Mouse (Mus musculus) kidney, embryonic 14.5 days (tissue): ENCODE data around the gene Pou2f3. TPM values are rescaled to one million over a fixed set of nuclear protein-coding genes. Genes with fewer than 3 reads are reported as not detected.
"Not testable (repeated sequence)": the region's sequence is repeated elsewhere in the genome, so short reads cannot be mapped to it uniquely, and the experiment has no call there.

Experiments
- ATAC-seq: fragments of 200-750 bp; cut with Nextera tagmentation; 2 replicates; pipeline ENCODE4 v1.8.0; 2017; ENCODE audit warnings: moderate number of reproducible peaks, mild to moderate bottlenecking, moderate TSS enrichment, moderate library complexity; ENCODE audit not compliant: low FRiP score, low TSS enrichment
- H3K27ac ChIP-seq: fragments of 300-500 bp; sonication (generic); 2 replicates; pipeline ENCODE4 v1.5.1; 2014; ENCODE audit warnings: low read depth, mild to moderate bottlenecking, low read length, moderate library complexity, mixed read lengths
- H3K27me3 ChIP-seq: fragments of 300-500 bp; sonication (generic); 2 replicates; pipeline ENCODE4 v1.6.1; 2014; ENCODE audit warnings: mild to moderate bottlenecking, low read length; ENCODE audit not compliant: control insufficient read depth, insufficient read depth
- H3K36me3 ChIP-seq: fragments of 300-500 bp; sonication (generic); 2 replicates; pipeline ENCODE4 v1.6.1; 2014; ENCODE audit warnings: low read length, mixed read lengths; ENCODE audit not compliant: control insufficient read depth, insufficient read depth
- H3K4me1 ChIP-seq: fragments of 300-500 bp; sonication (generic); 2 replicates; pipeline ENCODE4 v1.6.1; 2014; ENCODE audit warnings: low read length, mixed read lengths; ENCODE audit not compliant: control insufficient read depth, insufficient read depth
- H3K4me2 ChIP-seq: fragments of 300-500 bp; sonication (generic); replicated peaks from 2 replicates; pipeline ENCODE4 v1.6.1; 2014; ENCODE audit warnings: low read depth, mild to moderate bottlenecking, low read length
- H3K4me3 ChIP-seq: fragments of 300-500 bp; sonication (generic); 2 replicates; pipeline ENCODE4 v1.5.1; 2014; ENCODE audit warnings: mild to moderate bottlenecking, low read length
- H3K9ac ChIP-seq: fragments of 300-500 bp; sonication (generic); 2 replicates; pipeline ENCODE4 v1.6.1; 2014; ENCODE audit warnings: low read depth, mild to moderate bottlenecking, low read length, moderate library complexity
- H3K9me3 ChIP-seq: fragments of 300-500 bp; sonication (generic); 2 replicates; pipeline ENCODE4 v1.6.1; 2016; ENCODE audit warnings: low read length; ENCODE audit not compliant: control insufficient read depth
- WGBS: fragments of 180-500 bp; shearing (Covaris S2); extraction: QIAGEN DNeasy Blood & Tissue Kit; methylation state at CpG from one replicate; pipeline ENCODE4 v1.1.7; 2014; 5-methylcytosine and 5-hydroxymethylcytosine counted together
- polyA plus RNA-seq: library from polyadenylated mRNA; unstranded; fragments of >200 nt; fragmentation: Nextera tagmentation; extraction: Ambion mirVana; gene quantifications from 2 replicates; pipeline ENCODE4 v1.2.1, GENCODE M21; 2014

Pou2f3 gene
- polyA plus RNA-seq, 1 experiment from 2014 or later = 0.11 TPM

GRCm38 (mm10) chr9:43133525-43133924 is 76.6 kb downstream of the Pou2f3 start:
- Histone ChIP-seq H3K27me3 (no peaks in the 10 kb centered on the region), H3K4me1 (peaks cover 9% of the 10 kb centered on the region), H3K9ac (no peak overlapping the region), H3K36me3 (no peaks in the 10 kb centered on the region), H3K27ac (no peak overlapping the region), H3K9me3 (no peaks in the 10 kb centered on the region), H3K4me2 (no peak overlapping the region), H3K4me3 (no peak overlapping the region)
- WGBS = 76% methylated on average over 3 of the region's 3 CpGs
- no peak for ATAC-seq

- Histone ChIP-seq H3K9me3 (no peaks in the 10 kb centered on the region), H3K27ac (no peak overlapping the region), H3K9ac (no peak overlapping the region), H3K27me3 (no peaks in the 10 kb centered on the region), H3K36me3 (no peaks in the 10 kb centered on the region), H3K4me3 (no peak overlapping the region), H3K4me1 (peaks cover 9% of the 10 kb centered on the region), H3K4me2 (no peak overlapping the region)
- no peak for ATAC-seq
- WGBS = 36% methylated on average over 4 of the region's 4 CpGs
Observed at GRCm38 (mm10) chr9:43132380-43132779, 77.8 kb downstream of the Pou2f3 start.

GRCm38 (mm10) chr9:43131940-43132339 is 78.2 kb downstream of the Pou2f3 start:
- H3K9ac ChIP-seq = no peak overlapping the region

GRCm38 (mm10) chr9:43130684-43131083 is 79.5 kb downstream of the Pou2f3 start:
- H3K27ac ChIP-seq = no peak overlapping the region
- H3K36me3 ChIP-seq = no peaks in the 10 kb centered on the region
- ATAC-seq = no peak
- H3K9me3 ChIP-seq = no peaks in the 10 kb centered on the region
- no peaks in the 10 kb centered on the region for H3K27me3 ChIP-seq
- no peak overlapping the region for H3K4me2 ChIP-seq
- no peak overlapping the region for H3K9ac ChIP-seq
- H3K4me1 ChIP-seq = peaks cover 9% of the 10 kb centered on the region
- H3K4me3 ChIP-seq = no peak overlapping the region
- 91% methylated on average over 2 of the region's 2 CpGs for WGBS

More at GRCm38 (mm10) chr9:43131940-43132339, 78.2 kb downstream of the Pou2f3 start:
- Histone ChIP-seq H3K4me2 (no peak overlapping the region), H3K36me3 (no peaks in the 10 kb centered on the region), H3K4me3 (no peak overlapping the region), H3K9me3 (no peaks in the 10 kb centered on the region), H3K27ac (no peak overlapping the region), H3K4me1 (peaks cover 9% of the 10 kb centered on the region), H3K27me3 (no peaks in the 10 kb centered on the region)
- WGBS = 73% methylated on average over 5 of the region's 5 CpGs
- no peak for ATAC-seq

GRCm38 (mm10) chr9:43127101-43127787 is 82.9 kb downstream of the Pou2f3 start:
- ATAC-seq = no peak
- no peak overlapping the region for H3K9ac ChIP-seq
- no peaks in the 10 kb centered on the region for H3K9me3 ChIP-seq
- no peak overlapping the region for H3K4me3 ChIP-seq
- H3K4me1 ChIP-seq = peaks cover 9% of the 10 kb centered on the region
- no peaks in the 10 kb centered on the region for H3K36me3 ChIP-seq
- H3K27me3 ChIP-seq = no peaks in the 10 kb centered on the region
- 75% methylated on average over 10 of the region's 10 CpGs for WGBS
- H3K27ac ChIP-seq = no peak overlapping the region
- H3K4me2 ChIP-seq = no peak overlapping the region

- WGBS = 30% methylated on average over 1 of the region's 1 CpGs
- no peak for ATAC-seq
- Histone ChIP-seq H3K27me3 (no peaks in the 10 kb centered on the region), H3K36me3 (no peaks in the 10 kb centered on the region), H3K9ac (no peak overlapping the region), H3K4me3 (no peak overlapping the region), H3K27ac (no peak overlapping the region), H3K4me2 (no peak overlapping the region), H3K9me3 (no peaks in the 10 kb centered on the region), H3K4me1 (no peaks in the 10 kb centered on the region)
Observed at GRCm38 (mm10) chr9:43122379-43122778, 87.8 kb downstream of the Pou2f3 start.

- not testable (repeated sequence) for H3K4me1 ChIP-seq, H3K9ac ChIP-seq, H3K27me3 ChIP-seq, H3K36me3 ChIP-seq, H3K4me2 ChIP-seq, H3K4me3 ChIP-seq, H3K9me3 ChIP-seq, H3K27ac ChIP-seq, ATAC-seq
- WGBS = 80% methylated on average over 2 of the region's 2 CpGs
Observed at GRCm38 (mm10) chr9:43121948-43122347, 88.2 kb downstream of the Pou2f3 start.

- WGBS = 83% methylated on average over 6 of the region's 6 CpGs
- no peak overlapping the region for H3K4me2 ChIP-seq
- peaks cover 6% of the 10 kb centered on the region; the same call in 1 of the 2 replicates for H3K4me1 ChIP-seq
- no peak; the same call in 1 of the 2 replicates for ATAC-seq
- no peak overlapping the region for H3K4me3 ChIP-seq
- no peaks in the 10 kb centered on the region for H3K36me3 ChIP-seq
- no peak overlapping the region for H3K27ac ChIP-seq
- no peaks in the 10 kb centered on the region for H3K9me3 ChIP-seq
- no peak overlapping the region for H3K9ac ChIP-seq
- no peaks in the 10 kb centered on the region for H3K27me3 ChIP-seq
Observed at GRCm38 (mm10) chr9:43116997-43117336, 93.2 kb downstream of the Pou2f3 start.

GRCm38 (mm10) chr9:43116134-43116996 is 93.8 kb downstream of the Pou2f3 start, which contains the start of gene Tmem136:
Tmem136 (minus strand) TSS chr9:43116570.
- 4% methylated on average over 55 of the region's 55 CpGs for WGBS
- peak within 1 kb of the TSS; percentile 58 for H3K4me2 ChIP-seq
- peak within 1 kb of the TSS; percentile 59 for H3K9ac ChIP-seq
- peaks cover 6% of the 10 kb centered on the region; the same call in 1 of the 2 replicates for H3K4me1 ChIP-seq
- H3K27me3 ChIP-seq = no peaks in the 10 kb centered on the region
- ATAC-seq = peak; percentile 89
- H3K9me3 ChIP-seq = no peaks in the 10 kb centered on the region
- no peak within 1 kb of the TSS for H3K27ac ChIP-seq
- peak within 1 kb of the TSS; percentile 66 for H3K4me3 ChIP-seq
- peaks cover 5% of the 10 kb centered on the region; the same call in 1 of the 2 replicates for H3K36me3 ChIP-seq
